Mouse (Mus musculus) liver, postnatal 0 days (tissue): ENCODE measurements around the gene Osbpl2. TPM values are rescaled to one million over a fixed set of nuclear protein-coding genes. Genes with fewer than 3 reads are reported as not detected.

Experiments used
- ATAC-seq: fragments of 200-750 bp; cut with Nextera tagmentation; 2 replicates; pipeline ENCODE4 v1.8.0; 2017; ENCODE audit warnings: mild to moderate bottlenecking, moderate library complexity
- DNase-seq: peaks from one replicate; pipeline ENCODE4 v3.0.0-alpha.2; 2016
- H3K27ac ChIP-seq: fragments of 300-500 bp; sonication (generic); 2 replicates; pipeline ENCODE4 v1.5.1; 2014; ENCODE audit warnings: antibody characterized with exemption, moderate library complexity, mild to moderate bottlenecking, low read depth
- H3K27me3 ChIP-seq: fragments of 300-500 bp; sonication (generic); 2 replicates; pipeline ENCODE4 v1.6.1; 2014; ENCODE audit warnings: low read length, control low read depth, mixed read lengths; ENCODE audit not compliant: insufficient read depth
- H3K36me3 ChIP-seq: fragments of 300-500 bp; sonication (generic); replicated peaks from 2 replicates; pipeline ENCODE4 v1.6.1; 2014; ENCODE audit warnings: mild to moderate bottlenecking, control low read depth, low read length, moderate library complexity, mixed read lengths; ENCODE audit not compliant: insufficient read depth
- H3K4me1 ChIP-seq: fragments of 300-500 bp; sonication (generic); 2 replicates; pipeline ENCODE4 v1.6.1; 2014; ENCODE audit warnings: antibody characterized with exemption, mild to moderate bottlenecking, control low read depth; ENCODE audit not compliant: insufficient read depth
- H3K4me2 ChIP-seq: fragments of 300-500 bp; sonication (generic); 2 replicates; pipeline ENCODE4 v1.6.1; 2014; ENCODE audit warnings: low read depth, mild to moderate bottlenecking, low read length, moderate library complexity, mixed read lengths
- H3K4me3 ChIP-seq: fragments of 300-500 bp; sonication (generic); 2 replicates; pipeline ENCODE4 v1.5.1; 2014; ENCODE audit warnings: low read depth, low read length
- H3K9ac ChIP-seq: fragments of 300-500 bp; sonication (generic); replicated peaks from 2 replicates; pipeline ENCODE4 v1.6.1; 2014; ENCODE audit warnings: mild to moderate bottlenecking, moderate library complexity
- H3K9me3 ChIP-seq: fragments of 300-500 bp; sonication (generic); 2 replicates; pipeline ENCODE4 v1.6.1; 2016; ENCODE audit warnings: mild to moderate bottlenecking, control low read depth, low read length, mixed read lengths
- CTCF ChIP-seq: sonication (generic); IDR thresholded peaks from 2 replicates; pipeline ENCODE4 v1.5.1; 2016; ENCODE audit warnings: antibody characterized with exemption, low read depth
- EP300 ChIP-seq: IDR thresholded peaks from 2 replicates; pipeline ENCODE4 v1.6.1; 2016; ENCODE audit warnings: antibody characterized with exemption, low read depth, mild to moderate bottlenecking
- WGBS: fragments of 180-500 bp; shearing (Covaris S2); extraction: QIAGEN DNeasy Blood & Tissue Kit; methylation state at CpG from one replicate; pipeline ENCODE4 v1.1.7; 2014; ENCODE audit not compliant: insufficient replicate concordance; 5-methylcytosine and 5-hydroxymethylcytosine counted together
- polyA plus RNA-seq: library from polyadenylated mRNA; unstranded; fragments of >200 nt; fragmentation: Nextera tagmentation; extraction: Ambion mirVana; gene quantifications from 2 replicates; pipeline ENCODE4 v1.2.1, GENCODE M21; 2015

The Osbpl2 gene
- polyA plus RNA-seq, 1 experiment from 2014 or later, result 10.5 TPM

- no peaks in the 10 kb centered on the region for H3K36me3 ChIP-seq
- H3K9me3 ChIP-seq, result no peaks in the 10 kb centered on the region
- H3K9ac ChIP-seq, result no peak overlapping the region
- ATAC-seq, result no peak
- no peak overlapping the region for H3K27ac ChIP-seq
- H3K4me3 ChIP-seq, result peak overlapping the region; percentile 53
- DNase-seq, result no peak
- H3K27me3 ChIP-seq, result peaks cover 70% of the 10 kb centered on the region
- H3K4me1 ChIP-seq, result peaks cover 15% of the 10 kb centered on the region
- TF ChIP-seq CTCF (no peak), EP300 (no peak)
- H3K4me2 ChIP-seq, result peak overlapping the region; percentile 78
- WGBS, result 2% methylated on average over 55 of the region's 57 CpGs
These were observed 15.7 kb upstream of the Osbpl2 start for GRCm38 (mm10) chr2:180103151-180103977.

GRCm38 (mm10) chr2:180103978-180104658, 15.0 kb upstream of the Osbpl2 start, which contains the start of gene Hrh3:
Gene Hrh3, minus strand, starts transcription at chr2:180104488.
- H3K9ac ChIP-seq, result no peak within 1 kb of the TSS
- H3K4me1 ChIP-seq, result peaks cover 15% of the 10 kb centered on the region
- no peaks in the 10 kb centered on the region for H3K9me3 ChIP-seq
- peaks cover 63% of the 10 kb centered on the region for H3K27me3 ChIP-seq
- H3K27ac ChIP-seq, result no peak within 1 kb of the TSS
- peak within 1 kb of the TSS; percentile 78 for H3K4me2 ChIP-seq
- TF ChIP-seq CTCF (no peak), EP300 (no peak)
- ATAC-seq (peak; percentile 83), DNase-seq (peak; percentile 80)
- WGBS, result 2% methylated on average over 60 of the region's 87 CpGs
- H3K4me3 ChIP-seq, result peak within 1 kb of the TSS; percentile 53
- no peaks in the 10 kb centered on the region for H3K36me3 ChIP-seq

- H3K27me3 ChIP-seq, result peaks cover 60% of the 10 kb centered on the region
- TF ChIP-seq EP300 (no peak), CTCF (no peak)
- peaks cover 12% of the 10 kb centered on the region for H3K4me1 ChIP-seq
- peak overlapping the region; percentile 53; the same call in 1 of the 2 replicates for H3K4me3 ChIP-seq
- ATAC-seq (no peak; the same call in 1 of the 2 replicates), DNase-seq (no peak)
- H3K9ac ChIP-seq, result no peak overlapping the region
- 8% methylated on average over 23 of the region's 24 CpGs for WGBS
- H3K36me3 ChIP-seq, result no peaks in the 10 kb centered on the region
- peak overlapping the region; percentile 78 for H3K4me2 ChIP-seq
- H3K9me3 ChIP-seq, result no peaks in the 10 kb centered on the region
- H3K27ac ChIP-seq, result no peak overlapping the region
These were observed 14.3 kb upstream of the Osbpl2 start for GRCm38 (mm10) chr2:180104659-180105377.

DNA sequence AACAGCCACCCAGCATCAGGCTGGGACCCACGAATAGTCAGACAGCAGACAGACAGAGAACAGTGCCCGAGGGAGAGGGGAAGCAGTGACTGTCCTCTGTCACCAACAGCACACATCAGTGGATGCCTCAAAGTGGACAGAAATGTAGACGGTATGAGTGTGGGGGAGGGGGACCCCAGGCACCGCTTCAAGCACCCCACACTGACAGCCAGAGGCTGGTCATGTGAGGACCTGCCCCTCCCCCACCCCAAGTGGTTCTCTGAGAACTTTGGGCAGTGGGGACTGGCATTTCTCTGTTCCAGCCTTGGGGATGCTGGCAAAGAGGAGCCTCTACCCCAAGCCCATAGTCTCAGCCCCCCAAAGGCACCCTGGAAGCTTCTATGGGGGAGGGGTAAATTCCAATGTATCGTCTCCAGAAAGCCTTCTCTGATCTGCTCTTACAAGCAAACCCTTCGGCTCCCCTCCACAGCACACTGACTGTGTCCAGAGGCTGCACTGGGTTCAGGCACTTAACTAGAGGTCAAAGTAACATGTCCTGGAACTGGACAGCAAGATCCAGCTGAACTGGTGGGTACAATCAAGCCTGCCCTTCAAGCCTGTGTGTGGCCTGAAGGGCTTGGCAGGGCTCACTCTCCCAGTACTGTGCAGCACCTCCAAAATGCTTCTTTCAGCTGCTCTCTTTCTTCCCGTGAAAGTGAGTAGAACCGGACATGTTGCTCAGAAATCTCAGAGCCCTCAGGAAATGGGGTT, 13.5 kb upstream of the Osbpl2 start:
- ATAC-seq (no peak), DNase-seq (no peak)
- WGBS, result 36% methylated on average over 8 of the region's 8 CpGs
- Histone ChIP-seq H3K27ac (no peak overlapping the region), H3K4me3 (no peak overlapping the region), H3K27me3 (peaks cover 56% of the 10 kb centered on the region), H3K36me3 (no peaks in the 10 kb centered on the region), H3K9ac (no peak overlapping the region), H3K9me3 (no peaks in the 10 kb centered on the region), H3K4me2 (no peak overlapping the region), H3K4me1 (peaks cover 12% of the 10 kb centered on the region)
- no peak for TF ChIP-seq CTCF
- no peak for TF ChIP-seq EP300

- H3K4me2 ChIP-seq, result no peak overlapping the region
- DNase-seq (no peak), ATAC-seq (no peak)
- peaks cover 41% of the 10 kb centered on the region for H3K27me3 ChIP-seq
- H3K9me3 ChIP-seq, result no peaks in the 10 kb centered on the region
- H3K27ac ChIP-seq, result no peak overlapping the region
- H3K4me3 ChIP-seq, result no peak overlapping the region
- H3K36me3 ChIP-seq, result no peaks in the 10 kb centered on the region
- no peak for TF ChIP-seq EP300
- peak; percentile 53 for TF ChIP-seq CTCF
- H3K9ac ChIP-seq, result no peak overlapping the region
- 49% methylated on average over 4 of the region's 4 CpGs for WGBS
- H3K4me1 ChIP-seq, result peaks cover 12% of the 10 kb centered on the region
These were observed 12.0 kb upstream of the Osbpl2 start for GRCm38 (mm10) chr2:180107081-180107480.
